Mouse (Mus musculus) stomach, embryonic 14.5 days (tissue): ENCODE measurements around the gene Ccdc138. TPM values are rescaled to one million over a fixed set of nuclear protein-coding genes. Genes with fewer than 3 reads are reported as not detected.

Experiments
- ATAC-seq: fragments of 200-750 bp; cut with Nextera tagmentation; 2 replicates; pipeline ENCODE4 v1.8.0; 2017; ENCODE audit warnings: low read depth, moderate TSS enrichment; ENCODE audit not compliant: insufficient number of reproducible peaks, insufficient read depth, low FRiP score
- H3K27ac ChIP-seq: fragments of 300-500 bp; sonication (generic); 2 replicates; pipeline ENCODE4 v1.5.1; 2014; ENCODE audit warnings: mild to moderate bottlenecking, low read length, moderate library complexity, mixed read lengths
- H3K27me3 ChIP-seq: fragments of 300-500 bp; sonication (generic); 2 replicates; pipeline ENCODE4 v1.6.1; 2014; ENCODE audit warnings: low read length, control low read depth, mixed read lengths; ENCODE audit not compliant: control insufficient read depth, insufficient read depth
- H3K36me3 ChIP-seq: fragments of 300-500 bp; sonication (generic); 2 replicates; pipeline ENCODE4 v1.6.1; 2014; ENCODE audit warnings: mild to moderate bottlenecking, control low read depth, low read length, moderate library complexity, mixed read lengths; ENCODE audit not compliant: control insufficient read depth, insufficient read depth
- H3K4me1 ChIP-seq: fragments of 300-500 bp; sonication (generic); 2 replicates; pipeline ENCODE4 v1.6.1; 2014; ENCODE audit warnings: low read length, control low read depth, mixed read lengths; ENCODE audit not compliant: control insufficient read depth, insufficient read depth
- H3K4me2 ChIP-seq: fragments of 300-500 bp; sonication (generic); replicated peaks from 2 replicates; pipeline ENCODE4 v1.6.1; 2014; ENCODE audit warnings: low read depth, low read length, control low read depth
- H3K4me3 ChIP-seq: fragments of 300-500 bp; sonication (generic); 2 replicates; pipeline ENCODE4 v1.5.1; 2014; ENCODE audit warnings: low read depth, low read length, control low read depth
- H3K9ac ChIP-seq: fragments of 300-500 bp; sonication (generic); replicated peaks from 2 replicates; pipeline ENCODE4 v1.6.1; 2014; ENCODE audit warnings: low read depth, mild to moderate bottlenecking, control low read depth, low read length, moderate library complexity, mixed read lengths
- H3K9me3 ChIP-seq: fragments of 300-500 bp; sonication (generic); 2 replicates; pipeline ENCODE4 v1.6.1; 2016; ENCODE audit warnings: low read depth, low read length, control low read depth; ENCODE audit not compliant: control insufficient read depth
- WGBS: fragments of 180-500 bp; shearing (Covaris S2); extraction: QIAGEN DNeasy Blood & Tissue Kit; methylation state at CpG from one replicate; pipeline ENCODE4 v1.1.7; 2014; 5-methylcytosine and 5-hydroxymethylcytosine counted together
- polyA plus RNA-seq: library from polyadenylated mRNA; unstranded; fragments of >200 nt; fragmentation: Nextera tagmentation; extraction: Ambion mirVana; gene quantifications from 2 replicates; pipeline ENCODE4 v1.2.1, GENCODE M21; 2014

The Ccdc138 gene
- 10.1 and 11.5 TPM in 2 replicates for polyA plus RNA-seq

GRCm38 (mm10) chr10:58497320-58498284, at the start of gene Ccdc138:
TSS of gene Ccdc138 (plus strand) at chr10:58497948.
- Histone ChIP-seq H3K9me3 (no peaks in the 10 kb centered on the region), H3K9ac (peak within 1 kb of the TSS; percentile 39), H3K4me1 (0 out of 2 replicates have a peak, but pooled peaks cover 7% of the 10 kb centered on the region), H3K27ac (peak within 1 kb of the TSS; percentile 82), H3K27me3 (no peaks in the 10 kb centered on the region), H3K4me3 (peak within 1 kb of the TSS; percentile 50), H3K4me2 (peak within 1 kb of the TSS; percentile 63), H3K36me3 (peaks cover 12% of the 10 kb centered on the region; the same call in 1 of the 2 replicates)
- 1% methylated on average over 50 of the region's 50 CpGs for WGBS
- peak; percentile 99 for ATAC-seq

- Histone ChIP-seq H3K4me1 (0 out of 2 replicates have a peak, but pooled peaks cover 2% of the 10 kb centered on the region), H3K4me3 (no peak overlapping the region), H3K27me3 (no peaks in the 10 kb centered on the region), H3K27ac (no peak overlapping the region), H3K4me2 (no peak overlapping the region), H3K9ac (no peak overlapping the region), H3K36me3 (peaks cover 30% of the 10 kb centered on the region), H3K9me3 (no peaks in the 10 kb centered on the region)
- ATAC-seq = no peak
Measured at GRCm38 (mm10) chr10:58451575-58451974, 46.2 kb upstream of the Ccdc138 start.

- H3K27ac ChIP-seq = no peak overlapping the region
- H3K4me1 ChIP-seq = 0 out of 2 replicates have a peak, but pooled peaks cover 2% of the 10 kb centered on the region
- no peaks in the 10 kb centered on the region for H3K9me3 ChIP-seq
- H3K9ac ChIP-seq = no peak overlapping the region
- ATAC-seq = no peak
- 84% methylated on average over 1 of the region's 1 CpGs for WGBS
- H3K27me3 ChIP-seq = no peaks in the 10 kb centered on the region
- no peak overlapping the region for H3K4me2 ChIP-seq
- no peak overlapping the region for H3K4me3 ChIP-seq
- peaks cover 32% of the 10 kb centered on the region for H3K36me3 ChIP-seq
Measured at GRCm38 (mm10) chr10:58452185-58452584, 45.6 kb upstream of the Ccdc138 start.

GRCm38 (mm10) chr10:58459896-58460295, 37.9 kb upstream of the Ccdc138 start:
- H3K36me3 ChIP-seq = peaks cover 76% of the 10 kb centered on the region
- H3K27me3 ChIP-seq = no peaks in the 10 kb centered on the region
- ATAC-seq = no peak
- no peak overlapping the region for H3K4me3 ChIP-seq
- H3K9ac ChIP-seq = no peak overlapping the region
- WGBS = 100% methylated on average over 1 of the region's 1 CpGs
- no peak overlapping the region for H3K4me2 ChIP-seq
- no peaks in the 10 kb centered on the region for H3K9me3 ChIP-seq
- H3K27ac ChIP-seq = no peak overlapping the region
- H3K4me1 ChIP-seq = no peaks in the 10 kb centered on the region

DNA sequence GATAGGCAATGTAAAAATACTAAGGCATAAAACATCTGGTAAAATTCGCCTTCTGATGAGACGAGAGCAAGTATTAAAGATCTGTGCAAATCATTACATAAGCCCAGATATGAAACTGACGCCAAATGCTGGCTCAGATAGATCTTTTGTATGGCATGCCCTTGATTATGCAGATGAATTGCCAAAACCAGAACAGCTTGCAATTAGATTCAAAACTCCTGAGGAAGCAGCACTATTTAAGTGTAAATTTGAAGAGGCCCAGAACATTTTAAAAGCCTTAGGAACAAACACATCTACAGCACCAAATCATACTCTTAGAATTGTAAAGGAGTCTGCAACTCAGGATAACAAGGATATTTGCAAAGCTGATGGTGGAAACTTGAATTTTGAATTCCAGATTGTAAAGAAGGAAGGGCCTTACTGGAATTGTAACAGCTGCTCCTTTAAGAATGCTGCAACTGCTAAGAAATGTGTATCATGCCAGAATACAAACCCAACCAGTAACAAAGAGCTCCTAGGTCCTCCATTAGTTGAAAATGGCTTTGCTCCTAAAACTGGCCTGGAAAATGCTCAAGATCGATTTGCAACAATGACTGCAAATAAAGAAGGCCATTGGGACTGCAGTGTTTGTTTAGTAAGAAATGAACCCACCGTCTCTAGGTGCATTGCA, 20.5 kb upstream of the Ccdc138 start:
- Histone ChIP-seq H3K4me1 (no peaks in the 10 kb centered on the region), H3K9ac (no peak overlapping the region), H3K4me3 (no peak overlapping the region), H3K27ac (no peak overlapping the region), H3K9me3 (no peaks in the 10 kb centered on the region), H3K27me3 (no peaks in the 10 kb centered on the region), H3K36me3 (peaks cover 48% of the 10 kb centered on the region), H3K4me2 (no peak overlapping the region)
- ATAC-seq = no peak
- WGBS = 89% methylated on average over 5 of the region's 5 CpGs

GRCm38 (mm10) chr10:58478071-58478578, 19.6 kb upstream of the Ccdc138 start:
- Histone ChIP-seq H3K4me2 (no peak overlapping the region), H3K36me3 (peaks cover 49% of the 10 kb centered on the region)
- 93% methylated on average over 2 of the region's 2 CpGs for WGBS

DNA sequence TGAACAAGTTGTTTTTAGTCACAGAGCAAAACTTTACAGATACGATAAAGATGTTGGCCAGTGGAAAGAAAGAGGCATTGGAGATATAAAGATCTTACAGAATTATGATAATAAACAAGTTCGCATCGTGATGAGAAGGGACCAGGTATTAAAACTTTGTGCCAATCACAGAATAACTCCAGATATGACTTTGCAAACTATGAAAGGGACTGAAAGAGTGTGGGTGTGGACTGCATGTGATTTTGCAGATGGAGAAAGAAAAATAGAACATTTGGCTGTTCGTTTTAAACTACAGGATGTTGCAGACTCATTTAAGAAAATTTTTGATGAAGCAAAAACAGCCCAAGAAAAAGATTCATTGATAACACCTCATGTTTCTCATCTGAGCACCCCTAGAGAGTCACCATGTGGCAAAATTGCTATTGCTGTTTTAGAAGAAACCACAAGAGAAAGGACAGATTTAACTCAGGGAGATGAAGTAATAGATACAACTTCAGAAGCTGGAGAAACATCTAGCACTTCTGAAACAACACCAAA, 17.7 kb upstream of the Ccdc138 start:
- no peaks in the 10 kb centered on the region for H3K27me3 ChIP-seq
- no peak for ATAC-seq
- no peaks in the 10 kb centered on the region for H3K4me1 ChIP-seq
- H3K4me3 ChIP-seq = no peak overlapping the region
- H3K9me3 ChIP-seq = no peaks in the 10 kb centered on the region
- WGBS = 94% methylated on average over 4 of the region's 4 CpGs
- peaks cover 60% of the 10 kb centered on the region for H3K36me3 ChIP-seq
- H3K4me2 ChIP-seq = no peak overlapping the region
- no peak overlapping the region for H3K9ac ChIP-seq
- no peak overlapping the region for H3K27ac ChIP-seq

More at GRCm38 (mm10) chr10:58478071-58478578, 19.6 kb upstream of the Ccdc138 start:
- Histone ChIP-seq H3K9ac (no peak overlapping the region), H3K27me3 (no peaks in the 10 kb centered on the region), H3K27ac (no peak overlapping the region), H3K4me1 (no peaks in the 10 kb centered on the region), H3K9me3 (no peaks in the 10 kb centered on the region), H3K4me3 (no peak overlapping the region)
- ATAC-seq = no peak

- Histone ChIP-seq H3K4me2 (no peak overlapping the region), H3K4me3 (no peak overlapping the region), H3K9me3 (no peaks in the 10 kb centered on the region), H3K36me3 (peaks cover 37% of the 10 kb centered on the region), H3K27me3 (no peaks in the 10 kb centered on the region), H3K4me1 (no peaks in the 10 kb centered on the region), H3K9ac (no peak overlapping the region), H3K27ac (no peak overlapping the region)
- ATAC-seq = no peak
- WGBS = 96% methylated on average over 5 of the region's 5 CpGs
Measured at GRCm38 (mm10) chr10:58491031-58491430, 6.7 kb upstream of the Ccdc138 start.
